Comparison of ENCODE assay signal across 8 mouse cellular contexts in the genomic region with DNA sequence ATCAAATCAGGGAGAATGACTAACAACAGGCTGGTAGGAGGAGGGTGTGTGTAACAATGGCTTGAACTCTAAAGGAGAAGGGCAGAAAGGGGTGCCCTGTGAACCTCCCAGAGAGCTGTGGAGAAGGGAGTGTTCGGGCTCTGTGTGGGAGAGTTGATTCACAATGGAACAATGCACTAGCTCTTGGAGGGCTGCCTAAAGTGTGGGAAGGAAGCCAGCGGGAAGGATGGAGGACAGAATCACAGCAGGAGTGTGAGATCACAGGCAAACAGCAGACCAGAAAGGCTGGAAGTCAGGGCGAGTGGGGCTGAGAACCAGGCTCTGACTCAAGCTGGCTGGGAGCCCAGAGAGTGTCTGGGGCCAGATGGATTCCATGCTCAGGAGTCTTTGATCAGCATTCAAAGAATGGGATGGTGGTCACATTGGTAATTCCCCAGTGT. TPM values are rescaled to one million over a fixed set of nuclear protein-coding genes. Genes with fewer than 3 reads are reported as not detected.
DNase-seq lines count a peak whose midpoint lies in the region; ATAC-seq and TF ChIP-seq lines count a peak whose summit lies in the region.

No protein-coding gene starts in this region.

- DNase-seq in adrenal gland, adult 18-20 months (ENCODE audit: low spot score in 2 of 2) = peak; percentile 69
- peak; percentile 95 for DNase-seq in cerebellum, adult 9-11 months
- peak; percentile 99 for DNase-seq in heart, adult 11 months
- DNase-seq in kidney, adult 18-20 months = peak; percentile 48
- DNase-seq in left cerebral cortex, postnatal 14 days (ENCODE audit: low spot score in 2 of 2) = peak; percentile 56 to 77
- DNase-seq in thymus, postnatal 0 days (ENCODE audit: low spot score) = no peak
- no peak for DNase-seq in thymus, adult 2 months

- no peak for TF ChIP-seq POLR2A in thymus, adult 2 months (IDR thresholded peaks at IDR 0.05; ENCODE audit: control insufficient read depth, extremely low read depth, insufficient read depth, low read length, poor library complexity)

- no peaks in the 10 kb centered on the region for H3K36me3 ChIP-seq in neural tube, embryonic 14.5 days (ENCODE audit: control insufficient read depth, insufficient read depth, low read length)
- no peaks in the 10 kb centered on the region for H3K36me3 ChIP-seq in thymus, adult 2 months (ENCODE audit: control insufficient read depth, insufficient read depth, low read length)

- no peak overlapping the region for H3K4me2 ChIP-seq in neural tube, embryonic 14.5 days (ENCODE audit: low read depth, low read length)

- H3K4me1 ChIP-seq in neural tube, embryonic 14.5 days (ENCODE audit: control insufficient read depth, insufficient read depth, low read length) = no peaks in the 10 kb centered on the region
- peaks cover 10% of the 10 kb centered on the region; the same call in 1 of the 2 replicates for H3K4me1 ChIP-seq in thymus, adult 2 months (replicated peaks; ENCODE audit: control insufficient read depth, insufficient read depth, low read length)

- 5% methylated on average over 3 of the region's 3 CpGs for WGBS in neural tube, embryonic 14.5 days
- 93% methylated on average over 3 of the region's 3 CpGs for WGBS in thymus, adult 2 months

- H3K27me3 ChIP-seq in neural tube, embryonic 14.5 days (ENCODE audit: control insufficient read depth, insufficient read depth, low read length) = no peaks in the 10 kb centered on the region
- H3K27me3 ChIP-seq in thymus, adult 2 months (ENCODE audit: control insufficient read depth, insufficient read depth, low read length) = no peaks in the 10 kb centered on the region

- H3K4me3 ChIP-seq in neural tube, embryonic 14.5 days (ENCODE audit: low read depth, low read length) = no peak overlapping the region
- H3K4me3 ChIP-seq in thymus, adult 2 months (ENCODE audit: control insufficient read depth, insufficient read depth, low read length) = no peak overlapping the region

- intact Hi-C loops in left cerebral cortex, postnatal 14 days (cut with DNase I) = no loop called here

- no peak for TF ChIP-seq CTCF in thymus, adult 2 months (IDR thresholded peaks at IDR 0.05; ENCODE audit: borderline replicate concordance, control insufficient read depth, extremely low read depth, insufficient read depth, low read length, poor library complexity)

- peak; percentile 86 for ATAC-seq in neural tube, embryonic 14.5 days (ENCODE audit: low read depth)

- no peak overlapping the region for H3K9ac ChIP-seq in neural tube, embryonic 14.5 days (replicated peaks; ENCODE audit: low read depth, low read length)

- peak overlapping the region; percentile 11; the same call in 1 of the 2 replicates for H3K27ac ChIP-seq in neural tube, embryonic 14.5 days (ENCODE audit: low read depth, low read length)
- H3K27ac ChIP-seq in thymus, adult 2 months (ENCODE audit: control insufficient read depth, insufficient read depth, low read length) = no peak overlapping the region

- H3K9me3 ChIP-seq in neural tube, embryonic 14.5 days (ENCODE audit: control insufficient read depth, low read length) = 0 out of 2 replicates have a peak, but pooled peaks cover 2% of the 10 kb centered on the region

RNA-seq across cellular contexts. Expression of a gene that starts 12.6 kb away (rescaled TPM):
- 1 to 10 TPM; 2.0 to 2.5 TPM for total RNA-seq in adrenal gland, adult 18-20 months (2021)
- 1 to 10 TPM; 5.6 to 7.3 TPM for total RNA-seq in left cerebral cortex, postnatal 14 days (2021)
- 5.8 and 10.8 TPM in 2 replicates for polyA plus RNA-seq in neural tube, embryonic 14.5 days (2014; fragmentation: Nextera tagmentation; extraction: Ambion mirVana)
- 25.2 and 25.8 TPM in 2 replicates for polyA plus RNA-seq in thymus, postnatal 0 days (2015; fragmentation: Nextera tagmentation; extraction: Ambion mirVana)
- 12.4 and 18.3 TPM in 2 replicates for polyA plus RNA-seq in thymus, adult 2 months (2012; rRNA removed)

RNA-seq across cellular contexts. Expression of a gene that starts 58.4 kb away (rescaled TPM):
- total RNA-seq in adrenal gland, adult 18-20 months (2021) = 10 to 100 TPM; 54.9 to 60.7 TPM
- 10 to 100 TPM; 27.6 to 30.7 TPM for total RNA-seq in left cerebral cortex, postnatal 14 days (2021)
- polyA plus RNA-seq in neural tube, embryonic 14.5 days (2014; fragmentation: Nextera tagmentation; extraction: Ambion mirVana) = 22.3 and 28.9 TPM in 2 replicates
- polyA plus RNA-seq in thymus, postnatal 0 days (2015; fragmentation: Nextera tagmentation; extraction: Ambion mirVana) = 10.8 and 11.8 TPM in 2 replicates
- 24.2 and 27.6 TPM in 2 replicates for polyA plus RNA-seq in thymus, adult 2 months (2012; rRNA removed)

Comparison
In these comparisons a context has a peak if more than half of its experiments do, and no peak if none do; other contexts are left out.
1. DNase-seq: peak in adrenal gland, adult 18-20 months (2 of 2), cerebellum, adult 9-11 months (single experiment), heart, adult 11 months (single experiment), kidney, adult 18-20 months (single experiment) and left cerebral cortex, postnatal 14 days (2 of 2); none in thymus, postnatal 0 days (single experiment) and thymus, adult 2 months (single experiment).